Mouse (Mus musculus): ENCODE measurements around the gene Prss21.
"Not testable (repeated sequence)": the region's sequence is repeated elsewhere in the genome, so short reads cannot be mapped to it uniquely, and the experiment has no call there.

Gene Prss21

DNA sequence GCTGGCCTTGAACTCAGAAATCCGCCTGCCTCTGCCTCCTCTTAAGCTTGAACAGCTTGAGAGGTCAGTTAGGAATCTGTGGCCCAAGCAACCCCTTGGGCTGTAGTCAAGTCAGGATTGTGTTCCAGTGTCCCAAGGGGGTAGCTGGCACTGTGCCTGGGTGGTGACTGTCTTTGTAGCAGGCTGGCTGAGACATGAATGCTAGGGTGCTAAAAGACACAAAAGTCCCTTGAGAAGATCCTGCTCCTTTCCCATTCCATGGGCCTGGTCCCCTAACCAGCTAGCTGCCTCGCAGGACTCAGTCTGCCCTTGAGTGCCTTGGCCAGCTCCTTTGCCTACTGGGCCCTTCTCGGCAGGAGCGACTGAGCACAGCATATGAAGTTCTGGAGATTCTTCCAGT, 4.9 kb upstream of the Prss21 start:
- no peak for DNase-seq (ENCODE audit: low spot score)

DNA sequence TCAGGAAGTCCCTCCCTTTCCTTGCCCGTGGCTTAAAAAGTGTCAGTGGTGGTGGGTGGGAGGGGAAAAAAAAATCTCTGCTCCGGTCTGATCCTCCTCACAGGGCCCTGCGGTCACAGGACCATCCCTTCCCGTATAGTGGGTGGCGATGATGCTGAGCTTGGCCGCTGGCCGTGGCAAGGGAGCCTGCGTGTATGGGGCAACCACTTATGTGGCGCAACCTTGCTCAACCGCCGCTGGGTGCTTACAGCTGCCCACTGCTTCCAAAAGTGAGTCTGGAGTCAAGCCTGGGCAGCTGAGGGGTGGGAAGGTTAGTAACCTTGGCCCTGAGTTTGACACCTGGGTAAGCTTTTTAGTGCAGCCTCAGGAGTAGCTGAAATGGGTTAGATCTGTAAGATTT, 657 bp downstream of the Prss21 start:
- DNase-seq (ENCODE audit: low spot score) = peak; percentile 27

DNA sequence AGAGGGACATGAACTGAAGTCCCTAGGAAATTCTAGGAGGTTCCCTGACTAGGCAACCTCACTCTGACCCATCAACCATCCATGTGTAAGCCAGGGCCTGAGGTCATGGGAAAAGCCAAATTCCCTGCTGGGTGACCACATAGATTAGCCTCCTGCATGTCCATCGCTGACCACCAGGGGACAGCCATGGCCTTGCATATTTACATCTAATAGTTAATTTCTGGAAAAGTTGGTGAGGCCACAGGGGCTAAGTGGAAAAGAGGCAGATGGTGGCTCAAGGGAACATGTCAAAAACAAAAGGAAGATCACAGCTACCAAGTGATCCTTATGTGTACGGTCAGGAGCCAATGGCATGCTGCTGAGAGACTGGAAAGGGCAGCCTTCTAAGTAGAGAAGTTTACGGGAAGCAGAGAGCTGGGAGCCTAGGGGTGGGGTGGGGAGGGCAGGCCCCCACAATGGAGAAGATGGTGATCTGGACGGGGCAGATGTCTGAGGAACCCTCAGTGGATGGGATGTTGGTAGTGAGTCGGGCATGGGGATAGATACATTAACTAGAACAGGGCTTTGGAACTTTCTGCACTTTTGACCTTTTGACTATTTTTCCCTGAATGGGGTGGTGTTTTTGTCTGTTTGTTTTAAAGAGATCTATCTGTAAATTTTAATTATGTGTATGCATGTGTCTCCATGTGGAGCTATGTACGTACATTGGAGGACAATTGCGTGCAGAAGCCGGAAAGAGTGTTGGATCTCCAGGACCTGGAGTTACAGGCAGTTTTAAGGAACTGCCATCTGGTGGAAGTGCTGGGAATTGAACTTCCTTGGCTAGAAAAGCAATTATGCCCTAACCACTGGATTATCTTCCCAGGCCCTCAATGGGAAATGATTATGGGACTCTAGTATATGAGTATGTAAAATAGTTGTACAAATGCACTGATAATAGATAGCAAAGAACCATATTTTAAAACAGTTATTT, 6.3 kb downstream of the Prss21 start:
- DNase-seq (ENCODE audit: low spot score) = peak; percentile 50

DNA sequence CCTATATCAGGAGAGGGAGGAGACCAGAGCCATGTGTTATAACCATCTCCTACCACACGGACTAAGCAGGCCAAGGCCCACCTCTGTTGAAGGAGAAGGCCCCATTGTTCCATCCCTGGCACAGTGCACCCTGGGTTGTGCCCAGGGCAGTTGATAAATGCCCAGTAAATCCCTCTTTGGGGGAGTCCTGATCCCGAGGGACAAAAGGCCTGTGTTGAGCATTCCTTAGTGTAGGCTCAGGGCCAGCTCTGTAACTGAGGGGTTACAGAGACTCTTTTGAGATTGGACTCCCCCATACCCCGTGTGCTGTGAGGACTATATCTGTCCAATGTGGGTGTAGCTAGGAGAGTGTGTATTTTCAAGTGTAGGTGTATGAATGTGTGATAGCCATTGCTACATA, 8.9 kb downstream of the Prss21 start:
- no peak for DNase-seq (ENCODE audit: low spot score)

DNA sequence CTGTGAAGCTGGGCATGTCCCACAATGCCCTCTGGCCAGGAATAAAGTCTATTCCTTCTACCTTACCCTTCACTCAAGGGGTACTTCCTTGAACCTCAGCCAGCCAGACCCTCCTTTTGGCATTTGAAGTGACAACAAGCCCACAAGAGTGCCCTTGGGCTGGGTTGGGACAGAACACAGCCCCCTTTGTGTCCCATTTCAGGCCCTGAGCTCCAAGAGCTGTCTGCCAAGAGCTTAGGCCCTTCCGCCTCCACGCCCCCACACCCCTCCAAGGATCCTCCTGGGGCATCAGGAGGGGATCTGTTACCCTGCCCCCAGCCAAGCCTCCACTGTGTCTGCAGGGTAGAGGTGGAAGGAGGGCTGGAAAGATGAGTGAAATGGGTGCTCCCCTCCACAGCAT, 9.3 kb downstream of the Prss21 start:
- no peak for DNase-seq (ENCODE audit: low spot score)

DNA sequence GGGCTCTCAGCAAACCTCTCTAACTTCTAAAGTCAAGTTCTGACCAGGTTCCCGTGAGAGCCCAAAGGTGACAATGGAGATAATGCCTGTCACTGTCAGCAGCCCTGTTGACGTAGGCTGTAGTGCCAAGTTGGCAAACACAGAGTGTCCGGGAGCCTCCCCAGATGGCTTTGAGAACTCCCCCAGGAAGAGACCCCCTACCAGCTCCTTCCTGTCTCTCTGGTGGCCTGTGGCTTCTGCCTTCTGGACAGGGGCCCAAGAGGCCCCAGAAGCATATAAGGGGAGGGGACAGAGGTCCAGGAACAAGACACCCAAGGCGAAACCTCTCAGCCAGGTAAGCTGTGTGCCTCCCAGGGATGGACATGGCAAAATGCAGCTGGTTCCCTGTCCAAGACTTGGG, 12.7 kb downstream of the Prss21 start, which contains the start of the genes Dcpp1 and Dcpp2:
Gene Dcpp1 (plus strand): TSS at position 301 of the 400 bp plus-strand sequence.
Gene Dcpp2 (plus strand): TSS at position 305 of the 400 bp plus-strand sequence.
- DNase-seq (ENCODE audit: low spot score) = not testable (repeated sequence)

DNA sequence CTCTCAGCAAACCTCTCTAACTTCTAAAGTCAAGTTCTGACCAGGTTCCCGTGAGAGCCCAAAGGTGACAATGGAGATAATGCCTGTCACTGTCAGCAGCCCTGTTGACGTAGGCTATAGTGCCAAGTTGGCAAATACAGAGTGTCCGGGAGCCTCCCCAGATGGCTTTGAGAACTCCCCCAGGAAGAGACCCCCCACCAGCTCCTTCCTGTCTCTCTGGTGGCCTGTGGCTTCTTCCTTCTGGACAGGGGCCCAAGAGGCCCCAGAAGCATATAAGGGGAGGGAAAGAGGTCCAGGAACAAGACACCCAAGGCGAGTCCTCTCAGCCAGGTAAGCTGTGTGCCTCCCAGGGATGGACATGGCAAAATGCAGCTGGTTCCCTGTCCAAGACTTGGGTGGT, 49.3 kb downstream of the Prss21 start, which contains the start of gene Dcpp3:
Gene Dcpp3 (plus strand): TSS at position 301 of the 400 bp plus-strand sequence.
- not testable (repeated sequence) for DNase-seq (ENCODE audit: low spot score)

Data from lung, postnatal 25 days (tissue).